Mouse (Mus musculus) liver, embryonic 14.5 days (tissue): Measurements from ENCODE around the gene Myoz1. TPM values are rescaled to one million over a fixed set of nuclear protein-coding genes. Genes with fewer than 3 reads are reported as not detected.

Experiments used
- ATAC-seq: fragments of 200-750 bp; cut with Nextera tagmentation; 2 replicates; pipeline ENCODE4 v1.8.0; 2017; ENCODE audit warnings: moderate number of reproducible peaks, mild to moderate bottlenecking, moderate library complexity; ENCODE audit not compliant: insufficient read depth
- DNase-seq, 3 experiments: peaks; one replicate each; pipeline ENCODE4 v3.0.0-alpha.2; 2012 to 2013; ENCODE audit warnings: low read depth in 3 of 3, low spot score in 3 of 3
- H3K27ac ChIP-seq: fragments of 300-500 bp; sonication (generic); 2 replicates; pipeline ENCODE4 v1.5.1; 2014; ENCODE audit warnings: moderate library complexity, mild to moderate bottlenecking, control low read depth, inconsistent platforms
- H3K27me3 ChIP-seq: fragments of 300-500 bp; sonication (generic); 2 replicates; pipeline ENCODE4 v1.6.1; 2014; ENCODE audit warnings: mild to moderate bottlenecking, low read length, moderate library complexity; ENCODE audit not compliant: control insufficient read depth, insufficient read depth
- H3K36me3 ChIP-seq: fragments of 300-500 bp; sonication (generic); replicated peaks from 2 replicates; pipeline ENCODE4 v1.6.1; 2014; ENCODE audit warnings: low read depth; ENCODE audit not compliant: control insufficient read depth, insufficient read depth
- H3K4me1 ChIP-seq, 2 experiments: fragments of 200-500 bp in 1 of 2; fragments of 300-500 bp in 1 of 2; sonication (generic) in 1 of 2; replicated peaks; 2 replicates each; pipeline ENCODE4 v1.6.1; 2012 to 2014; ENCODE audit warnings: antibody characterized with exemption in 1 of 2, inconsistent platforms in 1 of 2, low read length in 1 of 2; ENCODE audit not compliant: control insufficient read depth in 2 of 2, insufficient read depth in 2 of 2
- H3K4me2 ChIP-seq: fragments of 300-500 bp; sonication (generic); 2 replicates; pipeline ENCODE4 v1.6.1; 2014; ENCODE audit warnings: low read depth, mild to moderate bottlenecking, control low read depth, moderate library complexity
- H3K4me3 ChIP-seq, 2 experiments: fragments of 200-500 bp in 1 of 2; fragments of 300-500 bp in 1 of 2; sonication (generic) in 1 of 2; 2 replicates each; pipeline ENCODE4 v1.5.1; 2012 to 2014; ENCODE audit warnings: low read depth in 2 of 2, low read length in 2 of 2, mild to moderate bottlenecking in 2 of 2, control low read depth in 1 of 2, inconsistent platforms in 1 of 2, moderate library complexity in 1 of 2; ENCODE audit not compliant: insufficient read depth in 1 of 2
- H3K9ac ChIP-seq: fragments of 300-500 bp; sonication (generic); replicated peaks from 2 replicates; pipeline ENCODE4 v1.6.1; 2014; ENCODE audit warnings: mild to moderate bottlenecking, control low read depth, moderate library complexity
- H3K9me3 ChIP-seq: fragments of 300-500 bp; sonication (generic); 2 replicates; pipeline ENCODE4 v1.6.1; 2016; ENCODE audit warnings: low read length, mixed read lengths; ENCODE audit not compliant: control insufficient read depth
- CTCF ChIP-seq: IDR thresholded peaks from 2 replicates; pipeline ENCODE4 v1.5.1; 2016; ENCODE audit warnings: antibody characterized with exemption, low read depth, control low read depth
- EP300 ChIP-seq: IDR thresholded peaks from 2 replicates; pipeline ENCODE4 v1.6.1; 2016; ENCODE audit warnings: antibody characterized with exemption, low read depth
- WGBS: fragments of 180-500 bp; shearing (Covaris S2); extraction: QIAGEN DNeasy Blood & Tissue Kit; methylation state at CpG from one replicate; pipeline ENCODE4 v1.1.7; 2014; ENCODE audit not compliant: insufficient replicate concordance; 5-methylcytosine and 5-hydroxymethylcytosine counted together
- polyA plus RNA-seq, 2 experiments: library from polyadenylated mRNA; depleted of rRNA in 1 of 2; stranded (reverse) in 1 of 2; unstranded in 1 of 2; fragments of >200 nt; fragmentation: Nextera tagmentation in 1 of 2; extraction: Ambion mirVana in 1 of 2; gene quantifications; 2 replicates each; pipeline versions ENCODE4 v1.2.1 to v1.2.3; 2012 to 2014

Gene Myoz1
- polyA plus RNA-seq, 2 experiments, result 0.10 TPM; not detected in 1

- Histone ChIP-seq H3K36me3 (no peaks in the 10 kb centered on the region), H3K4me1 (peaks cover 10 to 12% of the 10 kb centered on the region in 2 experiments), H3K27me3 (no peaks in the 10 kb centered on the region), H3K9me3 (no peaks in the 10 kb centered on the region), H3K4me2 (no peak overlapping the region), H3K9ac (no peak overlapping the region), H3K4me3 (no peak overlapping the region), H3K27ac (no peak overlapping the region)
- ATAC-seq, result no peak
- 38% methylated on average over 2 of the region's 2 CpGs for WGBS
- DNase-seq, result no peak
- no peak for TF ChIP-seq CTCF
- TF ChIP-seq EP300, result no peak
Measured at GRCm38 (mm10) chr14:20635546-20635945, 20.8 kb downstream of the Myoz1 start.

GRCm38 (mm10) chr14:20631253-20631652 is 25.1 kb downstream of the Myoz1 start:
- Histone ChIP-seq H3K4me3 (no peak overlapping the region), H3K27ac (no peak overlapping the region), H3K4me1 (0 out of 4 replicates have a peak, but pooled peaks cover 0 to 5% of the 10 kb centered on the region in 2 experiments), H3K9ac (no peak overlapping the region), H3K36me3 (no peaks in the 10 kb centered on the region), H3K9me3 (no peaks in the 10 kb centered on the region), H3K4me2 (no peak overlapping the region), H3K27me3 (no peaks in the 10 kb centered on the region)
- WGBS, result 48% methylated on average over 4 of the region's 4 CpGs
- DNase-seq, result no peak
- TF ChIP-seq CTCF, result no peak
- no peak for TF ChIP-seq EP300
- no peak for ATAC-seq

- no peak overlapping the region for H3K27ac ChIP-seq
- no peak for ATAC-seq
- WGBS, result 61% methylated on average over 3 of the region's 3 CpGs
- no peak for DNase-seq
- H3K27me3 ChIP-seq, result no peaks in the 10 kb centered on the region
- TF ChIP-seq CTCF (no peak), EP300 (no peak)
- no peak overlapping the region for H3K9ac ChIP-seq
- H3K4me3 ChIP-seq, result no peak overlapping the region
- H3K9me3 ChIP-seq, result no peaks in the 10 kb centered on the region
- H3K4me1 ChIP-seq, result peaks cover 3 to 4% of the 10 kb centered on the region in 2 experiments; a peak in 2 of 4 replicates
- H3K4me2 ChIP-seq, result no peak overlapping the region
- no peaks in the 10 kb centered on the region for H3K36me3 ChIP-seq
Measured at GRCm38 (mm10) chr14:20626971-20627370, 29.4 kb downstream of the Myoz1 start.

- Histone ChIP-seq H3K9me3 (no peaks in the 10 kb centered on the region), H3K36me3 (no peaks in the 10 kb centered on the region), H3K9ac (no peak overlapping the region), H3K27me3 (no peaks in the 10 kb centered on the region), H3K27ac (no peak overlapping the region), H3K4me2 (no peak overlapping the region), H3K4me1 (peaks cover 3 to 4% of the 10 kb centered on the region in 2 experiments; a peak in 2 of 4 replicates), H3K4me3 (no peak overlapping the region)
- ATAC-seq, result no peak
- no peak for DNase-seq
- TF ChIP-seq EP300, result no peak
- no peak for TF ChIP-seq CTCF
- WGBS, result 73% methylated on average over 2 of the region's 2 CpGs
Measured at GRCm38 (mm10) chr14:20626447-20626846, 29.9 kb downstream of the Myoz1 start.

- Histone ChIP-seq H3K4me2 (no peak overlapping the region), H3K27me3 (no peaks in the 10 kb centered on the region), H3K9me3 (no peaks in the 10 kb centered on the region), H3K36me3 (no peaks in the 10 kb centered on the region), H3K4me1 (peaks cover 3 to 9% of the 10 kb centered on the region in 2 experiments), H3K9ac (no peak overlapping the region), H3K4me3 (no peak overlapping the region), H3K27ac (no peak overlapping the region)
- no peak for ATAC-seq
- WGBS, result 72% methylated on average over 3 of the region's 3 CpGs
- DNase-seq, result no peak
- TF ChIP-seq CTCF, result no peak
- no peak for TF ChIP-seq EP300
Measured at GRCm38 (mm10) chr14:20622907-20623306, 33.4 kb downstream of the Myoz1 start.
